Mouse (Mus musculus) lung, postnatal 25 days (tissue): ENCODE measurements around the gene Rps6ka2.
"Not testable (repeated sequence)": the region's sequence is repeated elsewhere in the genome, so short reads cannot be mapped to it uniquely, and the experiment has no call there.

ENCODE experiments used
- DNase-seq: peaks from one replicate; pipeline ENCODE4 v3.0.0; 2022; ENCODE audit warnings: low spot score

Gene Rps6ka2

GRCm38 (mm10) chr17:7269151-7269806 is 99.4 kb downstream of the Rps6ka2 start:
- DNase-seq, result peak; percentile 3

GRCm38 (mm10) chr17:7270506-7270905 is 100.6 kb downstream of the Rps6ka2 start:
- no peak for DNase-seq

DNA sequence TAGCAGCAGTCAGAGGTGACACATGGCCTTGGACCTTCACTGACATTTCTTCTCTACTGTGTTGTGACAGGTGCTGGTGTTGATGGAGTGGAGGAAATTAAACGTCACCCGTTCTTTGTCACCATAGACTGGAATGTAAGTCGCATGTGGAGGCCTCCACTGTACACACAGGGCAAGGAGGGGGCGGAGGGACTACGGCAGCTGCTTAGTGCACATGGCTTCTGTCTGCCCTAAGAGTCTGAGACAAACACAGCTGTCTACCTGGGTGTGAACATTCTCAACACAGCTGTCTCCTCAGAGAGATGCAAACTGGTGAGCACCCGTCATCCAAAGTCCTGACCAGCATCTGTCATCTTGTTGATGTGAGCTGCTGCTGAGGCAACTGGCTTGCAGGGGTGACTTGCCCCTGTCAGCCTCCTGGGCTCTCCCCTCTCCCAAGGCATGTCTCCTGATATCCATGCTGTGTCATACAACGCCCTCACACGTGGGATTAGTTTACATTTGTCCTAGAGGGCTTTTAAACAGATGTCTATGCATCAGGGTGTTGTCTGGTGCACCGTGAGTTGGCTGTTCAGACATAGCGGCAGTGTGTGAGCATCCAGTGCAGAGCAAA is 101.7 kb downstream of the Rps6ka2 start:
- DNase-seq, result no peak

DNA sequence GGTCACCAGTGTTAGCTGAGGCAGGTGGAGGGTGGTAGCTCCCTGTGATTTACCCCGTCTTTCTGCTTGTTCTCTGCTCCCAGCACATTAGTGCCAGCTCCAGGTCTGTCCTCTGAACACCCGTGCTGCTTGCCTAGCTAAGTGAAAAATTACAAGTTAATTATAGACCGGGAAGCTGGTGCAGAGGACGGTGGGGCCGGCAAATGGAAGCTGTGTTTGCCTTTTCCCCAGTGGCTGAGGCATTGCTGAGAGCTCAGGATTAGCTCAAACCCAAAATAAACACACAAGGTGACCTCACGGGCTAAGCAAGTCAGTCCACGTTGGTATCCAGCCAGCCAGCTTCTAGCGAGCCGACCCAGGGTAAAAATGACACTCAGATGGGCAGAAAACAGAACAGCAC is 103.1 kb downstream of the Rps6ka2 start:
- DNase-seq, result no peak

DNA sequence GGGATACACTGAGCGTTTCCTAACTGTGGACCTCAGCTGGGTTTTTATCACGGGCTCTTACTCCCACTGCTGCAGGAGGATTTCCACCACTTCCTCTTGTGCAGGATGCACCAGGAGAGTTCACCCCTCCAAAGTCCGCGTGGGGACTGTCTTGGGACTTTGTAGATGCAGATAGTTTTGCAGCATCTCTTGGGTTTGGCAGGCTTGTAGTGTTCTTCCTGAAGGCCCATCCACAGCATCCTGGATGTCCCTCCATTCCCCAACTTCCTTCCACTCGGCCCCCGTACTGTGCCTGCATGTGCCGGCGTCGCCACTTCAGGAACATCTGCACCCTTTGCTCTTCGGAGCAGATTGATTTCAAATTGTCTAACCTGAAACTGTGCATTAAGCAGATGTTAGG is 103.9 kb downstream of the Rps6ka2 start:
- no peak for DNase-seq

- no peak for DNase-seq
Observed at GRCm38 (mm10) chr17:7278702-7279242, 108.9 kb downstream of the Rps6ka2 start.

DNA sequence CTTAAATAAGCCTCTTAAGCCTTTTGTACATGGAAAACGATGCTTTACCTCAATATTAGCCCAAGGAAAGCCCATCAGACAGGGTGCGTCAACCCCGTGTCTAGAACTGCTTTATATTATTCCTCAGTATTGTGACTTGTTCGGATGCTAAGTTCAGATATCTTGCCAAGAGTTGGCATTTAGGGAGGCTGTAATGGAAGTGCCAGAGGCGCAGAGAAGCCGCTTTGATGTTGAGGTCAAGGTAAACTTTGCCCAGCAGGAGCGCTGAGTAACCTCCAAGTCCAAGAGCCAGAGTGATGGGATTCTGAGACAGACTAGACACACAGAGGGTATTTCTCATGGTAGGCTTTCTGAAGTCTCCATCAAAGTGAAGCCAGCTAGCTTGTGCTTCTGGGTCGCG is 109.3 kb downstream of the Rps6ka2 start:
- DNase-seq, result no peak

GRCm38 (mm10) chr17:7284297-7284910 is 114.5 kb downstream of the Rps6ka2 start:
- peak; percentile 54 for DNase-seq

DNA sequence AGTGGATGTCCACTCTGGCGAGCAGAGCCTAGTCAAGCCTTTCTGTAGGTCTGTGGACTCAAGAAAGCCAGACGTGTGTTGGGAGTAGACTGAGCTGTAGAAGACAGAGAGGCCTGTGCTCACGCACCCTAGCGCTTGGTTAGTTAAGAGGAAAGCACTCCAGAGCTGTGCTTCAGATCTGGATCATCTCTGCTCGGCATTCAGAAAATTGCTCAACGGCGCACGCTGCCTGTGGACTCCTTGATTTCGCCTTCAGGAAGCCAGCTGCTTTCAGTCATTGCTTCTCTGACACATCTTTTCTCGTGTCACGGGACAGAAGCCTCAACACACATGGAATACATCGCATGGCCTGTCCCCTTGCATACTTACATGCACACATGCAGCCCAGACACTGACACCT is 115.4 kb downstream of the Rps6ka2 start:
- DNase-seq, result no peak

DNA sequence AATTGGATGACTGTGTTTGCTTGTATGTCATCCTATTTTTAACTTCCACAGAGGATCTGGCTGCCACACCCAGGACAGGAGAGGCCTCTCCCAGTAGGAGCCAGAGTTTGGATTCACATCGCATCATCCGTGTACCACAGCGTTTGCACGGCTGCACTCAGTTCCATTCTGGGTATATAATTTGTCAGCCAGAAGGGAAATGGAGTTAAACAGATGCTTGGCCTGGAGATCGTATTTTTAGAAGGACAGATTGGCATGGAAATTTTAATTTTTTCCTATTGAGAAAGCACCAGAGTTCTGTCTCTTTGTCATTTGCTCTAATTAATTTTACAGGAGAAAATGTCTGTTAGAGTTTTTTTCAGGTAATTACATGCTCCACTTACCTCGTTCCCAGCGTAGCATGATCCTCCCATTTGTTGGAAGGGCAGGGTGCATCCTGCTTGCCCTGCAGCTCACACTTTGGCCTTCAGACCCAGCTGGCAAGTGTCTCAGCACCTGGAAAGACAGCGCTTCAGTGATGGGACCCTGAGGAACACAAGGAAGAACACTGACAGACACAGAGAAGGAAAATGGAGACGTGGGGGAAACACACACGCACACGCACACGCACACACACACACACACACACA is 116.6 kb downstream of the Rps6ka2 start:
- no peak for DNase-seq

DNA sequence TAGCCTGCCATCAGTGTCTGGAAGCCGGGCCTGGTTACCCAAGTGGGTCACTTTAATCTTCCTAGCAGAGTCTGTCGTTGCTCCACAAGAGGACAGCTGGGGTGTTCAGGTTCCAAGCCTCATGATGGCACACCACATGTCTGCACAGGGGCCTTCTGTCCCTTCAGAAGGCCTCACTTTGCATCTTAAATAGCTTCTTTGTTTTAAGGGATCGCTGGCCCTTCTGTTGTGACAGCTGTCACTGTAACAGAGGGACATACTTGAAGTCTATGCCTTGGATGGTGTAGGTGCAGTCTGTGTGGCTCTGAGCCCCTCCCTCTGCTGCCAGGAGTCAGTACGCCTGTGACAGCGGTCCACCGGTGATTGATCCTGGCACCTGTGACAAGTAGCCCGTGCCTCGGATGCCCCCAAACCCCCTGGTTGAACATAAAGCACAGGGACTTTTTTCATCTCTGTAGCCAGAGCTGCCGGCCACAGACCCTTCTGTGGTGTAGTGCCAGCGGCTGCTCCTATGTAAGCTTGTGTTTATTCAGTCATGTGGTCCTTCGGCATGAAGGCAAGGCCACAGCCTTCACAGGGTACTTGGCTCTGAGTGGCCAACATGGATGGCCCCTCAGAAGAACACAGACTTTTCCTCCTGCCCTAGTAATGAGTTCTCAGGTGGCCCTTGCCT is 122.2 kb downstream of the Rps6ka2 start:
- DNase-seq, result no peak

GRCm38 (mm10) chr17:7306278-7307196 is 136.6 kb downstream of the Rps6ka2 start:
- peak; percentile 37 for DNase-seq

GRCm38 (mm10) chr17:7315693-7316382 is 145.9 kb downstream of the Rps6ka2 start:
- DNase-seq, result not testable (repeated sequence)

DNA sequence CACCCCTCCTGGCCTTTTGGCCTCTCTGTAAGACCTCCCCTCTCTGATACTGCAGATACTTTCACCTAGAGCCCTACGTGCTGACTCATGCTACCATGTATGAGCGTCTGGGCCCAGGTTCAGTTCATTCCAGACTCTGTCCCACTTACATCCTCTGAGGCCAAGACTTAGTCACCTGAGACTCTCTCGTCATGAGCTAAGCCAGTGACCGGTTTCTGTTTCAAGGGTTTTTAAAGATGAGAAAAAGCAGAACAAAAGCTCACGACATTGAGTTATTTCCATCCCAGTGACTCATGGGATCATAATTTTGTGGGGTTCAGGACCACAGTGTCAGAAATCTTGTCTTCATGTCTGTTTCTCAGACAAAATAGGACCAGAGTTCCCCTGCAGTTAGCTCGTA is 149.9 kb downstream of the Rps6ka2 start:
- DNase-seq, result not testable (repeated sequence)

- not testable (repeated sequence) for DNase-seq
Observed at GRCm38 (mm10) chr17:7324346-7324745, 154.4 kb downstream of the Rps6ka2 start, which contains the start of gene Tcp10a. TSS of gene Tcp10a (plus strand) at chr17:7324646.

DNA sequence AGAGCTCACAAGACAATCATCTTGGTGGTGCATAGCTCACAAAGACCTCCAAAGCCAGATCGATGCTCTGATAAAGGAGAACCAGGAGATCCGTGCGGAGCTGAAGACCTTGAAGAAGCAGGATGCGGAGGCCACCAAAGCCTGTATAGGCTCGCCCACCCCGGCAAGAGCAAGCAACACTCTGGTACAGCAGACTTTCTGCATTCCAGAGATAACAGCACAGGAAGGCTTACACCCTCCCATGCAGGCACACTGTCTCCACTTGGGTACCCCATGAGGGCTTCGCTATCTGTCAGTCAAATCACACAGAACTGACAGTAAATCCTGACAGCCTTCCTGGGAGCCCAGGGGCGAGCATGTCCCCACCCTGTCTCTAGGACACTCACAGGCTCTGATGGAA is 156.5 kb downstream of the Rps6ka2 start:
- DNase-seq, result not testable (repeated sequence)

DNA sequence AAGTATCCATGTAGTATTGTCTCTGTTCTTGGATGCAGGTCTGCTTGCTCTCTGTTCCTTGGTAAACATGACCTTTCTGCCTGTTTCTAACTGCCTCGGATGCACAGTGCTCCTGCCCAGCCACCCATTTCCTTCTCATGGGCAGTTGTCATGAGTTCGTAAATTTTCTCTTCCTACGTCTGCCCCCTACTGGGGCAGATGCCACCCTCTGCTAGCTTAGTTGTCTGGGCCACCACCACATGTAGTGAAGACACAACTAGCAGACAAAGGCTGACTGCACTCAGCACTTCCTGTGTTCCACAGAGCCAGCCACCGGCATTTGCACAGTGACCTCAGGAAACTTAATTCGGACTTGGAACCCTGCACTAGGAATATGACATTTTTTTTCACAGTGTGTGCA is 162.8 kb downstream of the Rps6ka2 start:
- DNase-seq, result not testable (repeated sequence)

GRCm38 (mm10) chr17:7337381-7337780 is 167.5 kb downstream of the Rps6ka2 start:
- DNase-seq, result not testable (repeated sequence)

DNA sequence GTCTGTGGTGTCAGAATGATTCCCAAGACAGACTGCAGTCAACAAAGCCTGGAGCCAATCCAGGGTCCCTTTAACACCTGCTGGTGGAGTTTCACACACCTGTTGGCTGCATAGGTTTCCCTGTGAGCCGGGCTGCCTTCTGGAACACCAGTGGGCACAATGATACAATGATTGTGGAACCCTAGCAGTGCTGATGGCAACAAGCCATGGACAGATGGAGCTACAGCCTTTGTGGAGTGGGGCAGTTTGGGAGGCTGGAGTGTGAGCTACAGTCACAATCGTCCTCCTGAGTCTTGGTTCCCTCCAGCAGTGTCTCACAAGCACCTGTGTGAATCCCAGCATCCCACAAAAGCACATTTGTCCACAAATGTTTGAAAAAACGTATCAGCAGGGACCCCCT is 178.8 kb downstream of the Rps6ka2 start:
- DNase-seq, result not testable (repeated sequence)

- not testable (repeated sequence) for DNase-seq
Observed at GRCm38 (mm10) chr17:7352596-7352995, 182.7 kb downstream of the Rps6ka2 start, which contains the start of gene Ttll2. TSS of gene Ttll2 (minus strand) at chr17:7352696.
